Mouse (Mus musculus) left cerebral cortex, adult 2 months (tissue): ENCODE data around the gene Fam53a. TPM values are rescaled to one million over a fixed set of nuclear protein-coding genes. Genes with fewer than 3 reads are reported as not detected.

Source experiments
- DNase-seq, 2 experiments: peaks; one replicate each; pipeline ENCODE4 v3.0.0; 2021 to 2022; ENCODE audit warnings: low spot score in 2 of 2, mixed read lengths in 1 of 2; ENCODE audit errors: extremely low spot score in 1 of 2
- H3K27ac ChIP-seq: fragments of 200-600 bp; 2 replicates; pipeline ENCODE4 v1.8.1; 2022
- H3K4me3 ChIP-seq: fragments of 200-600 bp; 2 replicates; pipeline ENCODE4 v1.8.1; 2022
- CTCF ChIP-seq: fragments of 200-600 bp; IDR thresholded peaks from 2 replicates; pipeline ENCODE4 v1.8.1; 2022; ENCODE audit warnings: antibody characterized with exemption, mild to moderate bottlenecking, moderate library complexity
- intact Hi-C: fragments of 180-260 bp; cut with DNase I; formaldehyde crosslinking; loops from one replicate; pipeline ENCODE4 v1.15.1; 2025
- total RNA-seq, 2 experiments: library from RNA; stranded (reverse); gene quantifications; 2 replicates each; pipeline ENCODE4 v1.2.3; 2021

Fam53a gene
- total RNA-seq, 2 experiments from 2014 or later: 25.2 to 26.1 TPM

DNA sequence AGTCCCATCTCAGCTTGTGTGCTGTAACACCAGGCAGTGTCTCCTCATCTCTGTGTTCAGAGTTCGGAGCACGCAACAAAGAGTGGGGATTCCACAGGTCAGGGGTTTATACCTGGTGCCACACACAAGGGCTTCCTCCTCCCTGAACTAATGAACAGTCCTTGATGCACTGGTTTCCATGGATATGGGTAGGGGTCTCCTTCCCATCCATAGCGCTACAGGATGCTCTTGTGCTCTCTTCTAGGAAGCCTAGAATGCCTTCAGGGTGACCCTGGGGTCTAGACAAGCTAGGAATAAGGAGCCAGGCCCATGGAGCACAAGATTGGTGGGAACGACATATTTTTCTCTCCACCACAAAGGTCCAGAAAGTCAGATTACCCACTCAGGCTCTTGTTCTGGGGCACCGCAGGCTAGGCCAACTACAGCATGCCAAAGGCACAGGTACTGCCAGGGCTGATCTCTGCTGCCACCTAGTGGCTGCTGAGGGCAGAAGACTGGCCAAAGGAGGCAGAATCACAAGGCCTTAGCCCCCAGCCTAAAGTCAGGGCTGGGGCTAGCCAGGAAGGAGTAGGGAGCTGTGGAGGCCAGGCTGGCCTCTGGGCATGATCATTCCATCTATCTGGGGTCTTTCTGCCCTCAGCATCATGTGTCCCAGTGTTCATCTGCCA, 40.1 kb downstream of the Fam53a start:
- TF ChIP-seq CTCF: peak; percentile 99
- Histone ChIP-seq H3K27ac (no peak overlapping the region), H3K4me3 (no peak overlapping the region)
- peak; percentile 63 to 78 for DNase-seq
- intact Hi-C loops: loop anchor here (1.0 to 10.0 kb wide), 4 partner anchors 47 to 275 kb away; no protein-coding TSS in a partner anchor

DNA sequence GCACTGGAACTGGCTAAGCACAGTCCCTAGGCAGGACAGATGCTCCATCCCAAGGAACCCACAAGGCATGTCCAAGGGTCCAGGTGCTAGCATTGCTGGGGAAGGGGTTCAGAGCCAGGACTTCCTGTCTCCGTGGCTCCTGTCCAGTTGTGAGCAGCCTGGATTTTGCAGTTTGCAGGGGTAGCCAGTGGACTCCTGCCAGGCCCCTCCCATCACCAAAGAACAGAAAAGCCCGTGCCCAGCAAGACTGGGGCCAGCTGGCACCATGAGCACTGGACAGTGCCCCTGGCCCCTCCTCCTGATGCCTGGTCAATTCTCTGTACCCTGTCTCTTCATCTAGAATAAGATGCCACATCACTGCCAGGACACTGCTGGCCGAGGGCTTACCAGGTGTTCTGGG, 41.4 kb downstream of the Fam53a start:
- no peak for TF ChIP-seq CTCF
- no peak overlapping the region for H3K4me3 ChIP-seq
- H3K27ac ChIP-seq: no peak overlapping the region
- no peak for DNase-seq
- intact Hi-C loops: loop anchor here (2.0 to 10.0 kb wide), 3 partner anchors 45 to 273 kb away; no protein-coding TSS in a partner anchor

DNA sequence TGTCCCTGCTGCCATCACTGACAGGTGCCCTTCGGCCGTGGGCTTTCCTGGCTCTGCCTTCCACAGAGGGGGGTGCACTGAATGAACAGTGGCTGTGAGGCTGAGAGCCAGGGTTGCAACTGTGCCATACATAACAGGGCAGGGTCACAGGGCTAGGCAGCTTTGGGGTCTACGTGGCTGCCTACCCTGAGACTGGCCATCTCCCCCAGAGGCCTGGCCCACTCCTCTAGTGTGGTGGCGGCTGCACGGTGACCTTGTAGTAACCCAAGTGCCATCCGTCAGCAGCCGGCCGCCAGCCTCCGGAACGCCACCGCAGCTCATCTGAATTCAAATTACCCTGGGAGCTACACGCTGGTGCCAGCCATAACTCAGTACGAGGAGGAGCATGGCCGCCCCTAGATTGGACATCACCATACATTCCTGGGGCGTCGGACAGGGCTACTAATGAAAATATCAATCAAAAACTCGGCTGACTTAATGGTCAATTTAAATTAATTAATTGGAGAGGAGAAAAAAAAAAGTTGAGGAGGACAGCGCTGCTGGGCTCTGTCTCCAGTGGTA, 41.9 kb downstream of the Fam53a start:
- Histone ChIP-seq H3K27ac (no peak overlapping the region), H3K4me3 (no peak overlapping the region)
- intact Hi-C loops: loop anchor here (2.0 to 10.0 kb wide), 3 partner anchors 45 to 273 kb away; no protein-coding TSS in a partner anchor
- no peak for TF ChIP-seq CTCF
- no peak for DNase-seq

DNA sequence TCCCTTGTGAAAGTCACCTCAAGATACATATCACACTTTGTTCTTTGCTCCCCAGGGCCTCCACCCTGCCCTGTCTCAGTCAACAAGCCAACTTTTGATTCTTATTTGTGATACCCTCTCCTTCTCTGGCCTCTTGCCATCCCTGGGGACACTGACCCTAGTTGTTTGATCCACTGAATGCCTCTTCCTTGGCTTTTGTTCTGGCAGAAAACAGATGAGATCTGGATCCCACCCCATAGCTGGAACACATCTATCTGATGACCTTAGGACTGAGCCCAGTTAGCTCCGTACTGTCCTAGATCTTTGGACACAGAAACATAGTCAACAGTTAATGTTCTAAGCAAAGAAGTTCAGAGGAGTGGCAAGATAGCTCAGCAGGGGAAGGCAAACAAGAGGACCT, 49.1 kb downstream of the Fam53a start:
- DNase-seq: no peak
- intact Hi-C loops: loop anchor here (10.0 kb wide), 1 partner anchor 266 kb away; no protein-coding TSS in a partner anchor
- no peak overlapping the region for H3K27ac ChIP-seq
- TF ChIP-seq CTCF: no peak
- H3K4me3 ChIP-seq: no peak overlapping the region

DNA sequence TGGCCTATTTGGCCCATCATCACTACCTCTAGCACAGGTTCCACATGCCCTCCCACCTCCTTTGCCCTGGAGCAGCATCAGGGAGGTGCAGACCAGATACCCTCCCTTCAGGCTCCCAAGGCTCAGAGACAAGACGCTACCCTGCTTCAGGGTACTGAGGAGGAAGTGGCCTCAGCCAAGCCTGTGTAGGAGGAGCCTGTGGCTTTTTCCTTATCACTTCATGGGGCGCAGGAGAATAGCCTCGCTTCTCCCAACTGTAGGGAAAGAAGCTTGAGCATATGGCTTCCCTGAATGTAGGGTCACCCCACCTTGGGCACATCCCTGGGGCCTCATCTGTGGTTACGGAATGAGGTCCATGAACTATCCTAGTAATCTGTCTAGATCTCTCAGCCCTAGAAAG, 55.2 kb downstream of the Fam53a start:
- Histone ChIP-seq H3K4me3 (no peak overlapping the region), H3K27ac (no peak overlapping the region)
- no peak for DNase-seq
- TF ChIP-seq CTCF: no peak
- intact Hi-C loops: no loop called here

DNA sequence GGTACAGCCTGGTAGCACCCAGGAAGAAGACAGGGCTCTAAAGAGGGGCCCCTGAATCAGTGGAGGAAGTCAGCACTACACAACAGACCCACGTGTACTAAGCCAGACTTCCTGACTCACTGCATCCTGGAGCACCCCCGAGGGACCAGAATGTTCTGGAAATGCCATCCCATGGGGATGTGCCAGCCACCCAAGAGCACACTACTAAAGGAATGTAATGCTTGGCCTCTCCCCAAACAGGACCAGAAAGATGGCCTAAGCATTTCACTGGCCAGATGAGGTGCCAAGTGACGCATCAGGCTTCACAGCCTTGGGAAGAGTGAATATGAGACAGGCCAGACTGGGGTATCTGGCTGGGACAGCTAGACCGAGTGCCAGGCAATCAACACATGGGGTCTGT, 63.5 kb downstream of the Fam53a start:
- no peak for TF ChIP-seq CTCF
- DNase-seq: no peak
- intact Hi-C loops: no loop called here
- H3K4me3 ChIP-seq: no peak overlapping the region
- no peak overlapping the region for H3K27ac ChIP-seq

DNA sequence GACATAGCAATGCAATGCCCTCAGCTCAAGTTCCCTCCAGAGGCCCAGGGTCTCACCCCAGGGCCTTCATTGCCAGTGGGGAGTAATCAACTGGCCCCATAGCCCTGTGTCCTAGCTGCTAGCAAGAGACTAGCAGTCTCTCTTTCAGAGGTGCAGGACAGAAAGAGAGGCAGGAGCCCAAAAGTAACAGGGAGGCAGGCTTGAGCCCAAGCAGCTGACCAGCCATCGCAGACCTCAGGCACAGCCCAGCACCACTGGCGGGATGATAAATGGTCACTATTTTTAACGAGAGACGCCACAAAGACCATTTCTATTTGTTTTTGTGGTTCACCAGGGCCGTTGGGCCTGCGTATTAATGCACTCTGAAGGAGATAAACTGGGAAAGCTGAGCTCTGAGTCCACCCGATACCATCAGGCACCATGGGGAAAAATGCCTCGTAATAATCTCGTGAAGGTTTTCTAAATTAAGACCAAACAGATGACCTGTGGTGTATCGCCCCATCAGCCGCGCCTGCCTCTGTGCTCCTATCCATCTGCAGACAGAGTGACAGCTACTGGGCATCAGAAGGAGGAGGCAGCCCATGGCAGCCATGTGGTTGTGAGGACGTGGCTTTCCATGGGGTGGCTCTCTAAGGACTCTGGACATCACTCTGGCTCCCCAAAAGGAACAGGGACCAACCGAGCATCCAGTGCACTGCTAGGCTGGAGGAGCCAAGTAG, 73.0 kb downstream of the Fam53a start:
- no peak overlapping the region for H3K27ac ChIP-seq
- intact Hi-C loops: no loop called here
- no peak for DNase-seq
- H3K4me3 ChIP-seq: no peak overlapping the region
- no peak for TF ChIP-seq CTCF

Other genes with a start within 250 kb of the Fam53a start
- gene Nkx1-1, start 195.7 kb downstream of the Fam53a start, total RNA-seq: not detected
- gene Gm9903, start 290 bp upstream of the Fam53a start, total RNA-seq: under 1 TPM; 0.70 to 0.77 TPM
- 10 to 100 TPM; 24.4 to 25.7 TPM for gene Slbp, start 22.9 kb upstream of the Fam53a start, total RNA-seq
- 1 to 10 TPM; 5.3 to 7.2 TPM for gene Tacc3, start 28.5 kb upstream of the Fam53a start, total RNA-seq
- gene Tmem129, start 28.8 kb upstream of the Fam53a start, total RNA-seq: 10 to 100 TPM; 24.8 to 26.7 TPM
- 100 to 1,000 TPM; 112 to 140 TPM for gene Fgfr3, start 92.0 kb upstream of the Fam53a start, total RNA-seq
- gene Letm1, start 153.2 kb upstream of the Fam53a start, total RNA-seq: 100 to 1,000 TPM in 1 of 2 experiments, 10 to 100 TPM in 1; 98.0 to 103 TPM
- 100 to 1,000 TPM; 150 to 155 TPM for gene Nsd2, start 191.1 kb upstream of the Fam53a start, total RNA-seq